Mouse (Mus musculus): ENCODE measurements around the gene Olfr1490. TPM values are rescaled to one million over a fixed set of nuclear protein-coding genes. Genes with fewer than 3 reads are reported as not detected.
"Not testable (repeated sequence)": the region's sequence is repeated elsewhere in the genome, so short reads cannot be mapped to it uniquely, and the experiment has no call there.

Gene Olfr1490
- total RNA-seq (2021): not detected

DNA sequence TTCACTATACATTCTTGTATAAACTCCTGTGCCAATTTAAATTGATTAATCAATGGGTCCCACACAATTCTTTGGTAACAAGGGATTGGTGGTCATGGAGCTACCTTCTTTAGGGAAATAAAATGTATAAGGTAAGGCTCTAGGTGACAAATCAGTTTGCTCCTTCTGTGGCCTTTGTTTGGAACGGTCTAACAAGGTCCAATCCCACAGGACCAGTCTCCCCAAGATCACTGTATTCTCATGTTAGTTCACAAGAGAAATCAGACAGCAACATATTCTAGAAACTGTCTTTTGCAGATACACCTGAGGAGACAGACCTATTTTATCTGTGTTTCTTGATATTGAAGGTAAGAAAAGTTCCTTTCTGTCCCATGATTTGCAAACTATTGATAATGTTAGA, at the start of gene Olfr1490:
TSS of gene Olfr1490 (plus strand) at position 301 of the 400 bp plus-strand sequence.
- intact Hi-C loops (cut with DNase I): no loop called here
- DNase-seq: no peak

GRCm38 (mm10) chr19:13617075-13617474, 33.8 kb upstream of the Olfr1490 start, which contains the start of gene Olfr1487:
Gene Olfr1487, plus strand, starts transcription at chr19:13617375.
- intact Hi-C loops (cut with DNase I); DNase-seq: not testable (repeated sequence)

- DNase-seq: no peak
- intact Hi-C loops (cut with DNase I): no loop called here
These were observed 19.6 kb upstream of the Olfr1490 start, which contains the start of gene Olfr1489 for GRCm38 (mm10) chr19:13631321-13631720. Gene Olfr1489, plus strand, starts transcription at chr19:13631621.

DNA sequence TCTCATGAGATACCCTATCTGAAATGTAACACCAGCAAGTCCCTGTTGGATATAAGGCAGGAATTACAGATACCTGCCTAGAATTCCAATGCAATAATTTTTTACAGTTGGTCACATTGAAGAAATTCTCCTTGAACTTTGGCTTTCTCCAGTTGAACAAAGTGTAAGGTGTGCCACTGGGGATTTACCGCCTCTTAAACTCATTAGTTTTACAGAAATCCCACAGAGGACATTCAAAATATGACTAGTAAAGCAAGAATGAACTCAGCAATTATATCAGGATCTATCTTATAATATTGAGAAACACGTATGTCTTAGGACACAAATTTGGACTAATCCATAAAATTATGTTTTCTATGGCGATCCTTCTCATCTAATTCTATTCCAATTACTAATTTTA, 46.1 kb downstream of the Olfr1490 start, which contains the start of gene Olfr1491:
TSS of gene Olfr1491 (plus strand) at position 301 of the 400 bp plus-strand sequence.
- no peak for DNase-seq
- intact Hi-C loops (cut with DNase I): no loop called here

Small RNA genes lying within 50 kb of the gene (microRNA-seq; reads per million reads assigned to microRNA genes)
- gene Gm23931 (ENCODE audit: borderline number of aligned reads in 2 of 2): 0 reads per million in 2 experiments

Other genes with a start within 250 kb of the Olfr1490 start
- gene Olfr1469, start 243.2 kb upstream of the Olfr1490 start, total RNA-seq (2021): not detected
- gene Olfr1471, start 207.7 kb upstream of the Olfr1490 start, total RNA-seq (2021): not detected
- gene Olfr1472, start 195.0 kb upstream of the Olfr1490 start, total RNA-seq (2021): not detected
- gene Olfr1474, start 181.5 kb upstream of the Olfr1490 start, total RNA-seq (2021): not detected
- not detected for gene Olfr1475, start 170.9 kb upstream of the Olfr1490 start, total RNA-seq (2021)
- gene Olfr1477, start 150.5 kb upstream of the Olfr1490 start, total RNA-seq (2021): not detected
- not detected for gene Olfr1480, start 123.2 kb upstream of the Olfr1490 start, total RNA-seq (2021)
- not detected for gene Olfr1484, start 67.6 kb upstream of the Olfr1490 start, total RNA-seq (2021)
- gene Olfr1487, start 33.7 kb upstream of the Olfr1490 start, total RNA-seq (2021): not detected
- gene Olfr1489, start 19.5 kb upstream of the Olfr1490 start, total RNA-seq (2021): not detected
- gene Olfr1491, start 46.2 kb downstream of the Olfr1490 start, total RNA-seq (2021): not detected
- gene Olfr1493-ps1, start 72.2 kb downstream of the Olfr1490 start, total RNA-seq (2021): not detected
- gene Olfr1494, start 88.6 kb downstream of the Olfr1490 start, total RNA-seq (2021): not detected
- not detected for gene Olfr1495, start 113.5 kb downstream of the Olfr1490 start, total RNA-seq (2021)
- gene Olfr1496, start 126.8 kb downstream of the Olfr1490 start, total RNA-seq (2021): not detected
- not detected for gene Olfr1497, start 147.1 kb downstream of the Olfr1490 start, total RNA-seq (2021)
- not detected for gene Olfr1499, start 168.4 kb downstream of the Olfr1490 start, total RNA-seq (2021)
- gene Olfr1500, start 179.4 kb downstream of the Olfr1490 start, total RNA-seq (2021): not detected
- gene Olfr1501, start 199.6 kb downstream of the Olfr1490 start, total RNA-seq (2021): not detected
- gene Olfr1502, start 210.7 kb downstream of the Olfr1490 start, total RNA-seq (2021): not detected
- gene Olfr1504, start 246.8 kb downstream of the Olfr1490 start, total RNA-seq (2021): not detected

All from heart, postnatal 36 days (tissue).